Mouse (Mus musculus) layer of hippocampus, adult 9-10 months (tissue): ENCODE measurements around the gene Parp16.
"Not testable (repeated sequence)": the region's sequence is repeated elsewhere in the genome, so short reads cannot be mapped to it uniquely, and the experiment has no call there.

Source experiments
- DNase-seq: peaks from one replicate; pipeline ENCODE4 v3.0.0; 2022; ENCODE audit warnings: low spot score

The Parp16 gene

GRCm38 (mm10) chr9:65178336-65179213 lies 16.6 kb upstream of the Parp16 start:
- DNase-seq: no peak

DNA sequence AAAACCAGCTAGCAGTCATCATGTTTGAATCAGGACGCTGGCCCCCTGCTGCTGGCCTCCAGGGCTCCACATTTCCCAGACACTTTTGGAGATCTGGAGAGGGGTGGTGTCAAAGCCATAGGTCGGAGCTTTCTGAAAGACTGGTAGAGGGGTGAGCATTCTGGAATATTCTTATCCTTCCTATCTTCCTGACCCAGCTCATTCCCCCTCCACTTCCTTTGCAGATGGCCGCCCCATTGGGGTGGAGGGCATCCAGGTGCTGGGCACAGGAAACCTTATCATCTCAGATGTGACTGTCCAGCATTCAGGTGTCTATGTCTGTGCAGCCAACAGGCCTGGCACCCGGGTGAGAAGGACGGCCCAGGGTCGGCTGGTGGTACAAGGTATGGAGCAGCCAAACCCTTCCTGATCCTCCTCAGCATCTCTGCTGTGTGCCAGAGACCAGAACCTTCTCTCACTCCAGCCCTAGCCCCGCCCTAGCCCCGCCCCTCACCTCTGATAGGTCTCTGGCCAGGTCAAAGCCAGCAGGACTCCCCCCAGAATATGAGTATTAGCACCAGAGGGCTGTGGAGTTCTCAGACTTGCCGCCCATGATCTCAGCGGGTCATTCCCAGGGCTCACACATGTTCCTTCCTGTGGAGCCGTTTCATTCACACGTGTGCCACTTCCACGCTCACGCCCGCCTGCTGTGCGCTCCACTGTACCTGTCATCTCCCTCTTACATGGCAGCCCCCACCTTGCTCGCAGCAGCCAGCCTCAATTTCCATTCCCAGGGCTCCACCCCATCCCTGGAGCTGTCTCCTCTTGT lies 15.1 kb upstream of the Parp16 start:
- DNase-seq: no peak

DNA sequence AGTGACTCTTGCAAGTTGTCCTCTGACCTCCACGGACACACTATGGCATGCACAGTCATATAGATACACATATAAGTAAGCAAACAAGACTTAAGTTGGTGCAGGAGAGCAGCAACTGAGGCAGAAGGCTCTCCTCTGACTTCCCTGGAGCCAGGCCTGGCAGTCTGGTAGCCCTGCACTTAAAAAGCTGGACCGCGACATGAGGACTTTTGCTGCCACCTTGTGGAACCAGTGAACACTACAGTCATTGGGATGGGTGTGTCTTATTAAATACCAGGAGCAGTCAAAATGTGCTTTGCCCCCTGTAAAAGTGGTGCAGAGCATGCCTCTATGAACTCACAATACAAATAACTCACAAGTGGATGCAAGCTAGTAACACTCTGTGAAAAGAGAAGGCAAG lies 6.6 kb upstream of the Parp16 start:
- peak; percentile 92 for DNase-seq

- DNase-seq: no peak
Observed at GRCm38 (mm10) chr9:65190306-65190705, 4.8 kb upstream of the Parp16 start.

DNA sequence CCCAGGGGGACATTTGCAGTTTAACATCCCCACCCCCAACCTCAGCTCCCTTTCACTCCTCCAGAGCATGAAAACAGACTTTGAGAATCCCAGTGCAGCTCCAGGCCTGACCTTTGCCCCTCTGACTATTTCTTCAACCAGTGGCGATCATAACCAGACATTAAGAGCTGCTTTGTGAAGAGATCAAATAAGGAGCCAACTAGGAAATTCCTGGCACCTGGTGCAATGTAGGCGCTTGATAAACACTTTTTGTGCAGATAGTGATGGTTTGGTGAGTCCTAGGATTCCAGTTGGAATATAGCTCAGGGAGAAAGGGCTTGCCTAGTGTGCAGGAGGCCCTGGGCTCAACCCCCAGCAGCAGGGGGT lies 3.8 kb upstream of the Parp16 start:
- no peak for DNase-seq

DNA sequence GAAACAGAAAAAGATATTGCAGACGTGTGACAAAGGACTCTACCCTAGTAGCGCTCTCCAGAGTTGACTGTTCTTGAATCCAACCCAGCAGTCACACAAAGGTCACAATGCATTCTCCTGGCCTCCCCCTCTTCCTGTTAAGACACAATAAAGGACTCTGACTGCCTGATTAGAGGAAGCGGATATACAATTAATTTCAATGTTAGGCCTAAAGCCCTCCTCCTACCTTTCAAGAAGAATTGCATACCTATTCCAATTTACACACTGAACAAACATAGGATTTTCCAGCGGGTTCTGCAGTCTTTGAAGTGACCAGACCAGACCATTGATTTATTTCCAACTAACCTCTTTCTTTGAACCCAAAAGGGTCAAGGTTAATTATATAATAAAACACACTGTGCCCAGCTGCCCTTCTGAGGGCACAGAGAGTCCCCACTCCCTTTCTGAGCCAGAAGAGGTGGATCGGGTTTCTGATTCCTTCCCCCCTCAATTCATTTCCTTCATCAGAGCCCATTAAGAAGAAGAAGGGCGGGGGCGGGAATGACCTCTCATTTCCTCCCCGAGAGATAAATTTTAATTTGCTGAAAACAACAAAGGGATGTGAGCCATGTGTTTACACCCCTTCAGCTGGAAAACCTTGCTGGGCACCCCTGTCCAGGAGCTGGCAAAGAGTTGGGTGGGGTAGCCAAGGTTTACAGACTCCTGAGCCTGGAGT lies 3.2 kb upstream of the Parp16 start:
- no peak for DNase-seq

GRCm38 (mm10) chr9:65193214-65193613 lies 1.9 kb upstream of the Parp16 start:
- no peak for DNase-seq

GRCm38 (mm10) chr9:65195621-65195981 lies 448 bp downstream of the Parp16 start:
- DNase-seq: no peak

DNA sequence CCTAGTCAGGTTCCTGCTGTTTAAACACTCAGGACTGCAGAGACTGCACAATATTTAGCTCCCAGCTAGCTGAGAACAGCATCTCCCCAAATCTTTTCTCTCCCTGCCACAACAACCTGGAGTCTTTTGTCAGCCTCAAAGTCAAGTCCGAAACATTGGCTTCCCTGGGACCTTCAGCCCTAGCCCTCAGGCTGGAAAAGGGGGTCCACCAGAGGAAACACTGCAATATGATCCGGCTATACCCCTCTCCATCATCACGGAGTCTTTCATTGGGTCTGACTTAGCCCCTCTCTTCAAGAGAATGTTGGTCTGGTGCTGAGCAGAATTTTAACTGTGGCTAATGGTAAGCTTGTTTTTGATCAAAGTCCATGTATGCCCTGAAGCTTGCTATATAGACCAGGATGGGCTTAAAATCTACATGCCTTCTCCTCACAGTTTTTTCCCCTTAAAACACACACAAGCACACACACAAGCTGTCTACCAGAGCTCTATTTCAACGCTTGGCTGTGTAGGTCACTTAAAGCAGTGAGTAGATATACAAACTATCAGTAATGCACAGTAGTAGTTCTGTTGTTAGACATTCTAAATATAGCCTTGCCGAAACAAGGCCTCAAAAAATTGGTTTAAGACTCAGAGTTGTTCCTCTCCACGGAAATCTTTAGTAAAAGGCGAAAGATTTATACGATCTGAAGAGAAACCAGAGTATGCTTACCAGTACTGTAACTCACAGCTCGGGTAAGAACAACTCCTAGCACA lies 1.0 kb downstream of the Parp16 start:
- no peak for DNase-seq

GRCm38 (mm10) chr9:65196738-65197569 lies 1.8 kb downstream of the Parp16 start:
- peak; percentile 96 for DNase-seq

- no peak for DNase-seq
Observed at GRCm38 (mm10) chr9:65197826-65198225, 2.7 kb downstream of the Parp16 start.

DNA sequence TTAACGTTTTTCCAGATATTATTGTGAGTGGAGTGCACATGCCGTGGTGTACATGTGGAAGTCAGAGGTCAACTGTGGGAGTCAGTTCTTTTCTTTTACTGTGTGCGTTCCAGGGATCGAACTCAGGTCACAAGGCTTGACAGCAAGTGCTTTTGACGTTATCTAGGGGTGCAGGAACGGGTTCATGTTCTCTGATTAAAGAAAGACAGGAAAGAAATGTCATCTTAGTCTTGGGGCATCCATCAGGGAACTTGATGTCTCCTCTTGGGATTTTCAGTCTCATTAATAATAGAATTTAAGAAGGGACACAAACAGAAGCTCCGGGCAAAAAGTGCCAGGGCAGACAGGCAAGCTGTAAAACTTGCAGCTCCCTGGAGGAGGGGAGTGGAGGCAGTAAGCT lies 4.6 kb downstream of the Parp16 start:
- DNase-seq: no peak

DNA sequence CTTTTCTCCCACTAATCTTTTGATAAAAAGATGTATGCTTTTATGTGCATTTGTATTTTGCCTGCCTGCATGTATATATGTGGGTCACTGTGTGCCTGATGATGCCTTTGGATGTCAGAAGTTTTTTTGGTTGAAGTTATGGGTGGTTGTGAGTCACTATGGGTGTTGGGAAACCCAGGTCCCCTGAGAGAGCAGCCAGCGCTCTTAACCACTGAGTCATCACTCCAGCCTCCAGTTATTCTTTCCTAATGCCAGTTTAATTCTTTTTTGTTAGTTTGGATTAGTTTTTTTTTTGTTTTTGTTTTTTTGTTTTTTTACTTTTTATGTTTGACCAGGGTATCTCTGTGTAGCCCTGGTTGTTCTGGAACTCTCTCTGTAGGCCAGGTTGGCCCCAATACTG lies 5.5 kb downstream of the Parp16 start:
- no peak for DNase-seq

DNA sequence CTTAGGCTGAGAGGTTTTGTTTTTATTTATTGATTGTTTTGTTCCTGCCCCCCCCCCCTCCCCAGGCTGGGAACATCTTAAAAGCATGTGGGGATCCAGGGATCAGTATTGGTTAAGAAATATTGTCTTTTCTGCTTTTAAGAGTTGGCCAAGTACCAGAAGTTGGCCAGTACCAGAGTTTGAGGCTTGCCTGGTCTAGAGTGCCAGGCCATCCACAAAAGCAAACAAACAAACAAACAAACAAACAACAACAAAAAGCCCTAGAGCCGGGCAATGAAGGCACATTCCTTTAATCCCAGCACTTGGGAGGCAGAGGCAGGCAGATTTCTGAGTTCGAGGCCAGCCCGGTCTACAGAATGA lies 5.8 kb downstream of the Parp16 start:
- no peak for DNase-seq

- DNase-seq: peak; percentile 95
Observed at GRCm38 (mm10) chr9:65201381-65202164, 6.4 kb downstream of the Parp16 start.

DNA sequence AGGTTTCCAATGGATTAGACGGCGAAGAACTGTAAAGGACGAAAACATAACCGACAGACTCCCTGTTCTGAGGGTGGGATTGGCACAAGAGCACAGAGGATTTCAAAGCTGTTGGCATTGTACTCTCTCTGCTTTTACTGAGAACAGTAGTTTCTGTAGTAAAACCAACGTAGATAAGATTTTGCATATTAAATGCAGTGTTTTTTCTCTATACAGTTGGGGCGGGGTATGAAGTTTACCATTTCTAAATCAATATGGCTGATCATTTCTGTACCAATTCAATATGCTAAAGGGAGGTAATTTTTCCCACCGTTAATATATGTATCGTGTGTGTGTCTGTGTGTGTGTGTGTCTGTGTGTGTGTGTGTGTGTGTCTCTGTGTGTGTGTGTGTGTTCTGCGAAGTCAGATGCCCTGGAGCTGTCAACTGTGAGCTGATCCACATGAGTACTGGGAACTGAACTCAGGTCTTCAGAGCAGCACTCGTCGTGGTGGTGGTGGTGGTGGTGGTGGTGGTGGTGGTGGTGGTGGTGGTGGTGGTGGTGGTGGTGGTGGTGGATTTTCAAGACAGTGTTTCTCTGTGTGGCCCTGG lies 7.1 kb downstream of the Parp16 start:
- DNase-seq: no peak

- no peak for DNase-seq
Observed at GRCm38 (mm10) chr9:65205049-65205815, 10.1 kb downstream of the Parp16 start.

- DNase-seq: not testable (repeated sequence)
Observed at GRCm38 (mm10) chr9:65207041-65207815, 12.1 kb downstream of the Parp16 start.
